Mouse (Mus musculus) MEL (cell line): Measurements from ENCODE around the gene Ifngr2. TPM values are rescaled to one million over a fixed set of nuclear protein-coding genes. Genes with fewer than 3 reads are reported as not detected.

Experiments
- DNase-seq: peaks from one replicate; pipeline ENCODE4 v3.0.0; 2011; ENCODE audit warnings: low read depth, low spot score
- H3K27ac ChIP-seq: 2 replicates; pipeline ENCODE4 v1.5.1; 2012; ENCODE audit warnings: low read depth, mild to moderate bottlenecking, control low read depth, low read length, moderate library complexity; ENCODE audit not compliant: control insufficient read depth
- H3K27me3 ChIP-seq, 2 experiments: fragments of 150-350 bp in 1 of 2; sonication (generic) in 1 of 2; 2 replicates each; pipeline ENCODE4 v1.6.1; 2012; ENCODE audit warnings: low read length in 2 of 2, mild to moderate bottlenecking in 2 of 2, improper control_type of control experiment in 1 of 2, moderate library complexity in 1 of 2; ENCODE audit not compliant: insufficient read depth in 2 of 2, control insufficient read depth in 1 of 2
- H3K36me3 ChIP-seq, 2 experiments: 2 replicates each; pipeline ENCODE4 v1.6.1; 2012 to 2014; ENCODE audit warnings: low read length in 2 of 2, improper control_type of control experiment in 1 of 2, inconsistent platforms in 1 of 2, mild to moderate bottlenecking in 1 of 2; ENCODE audit not compliant: insufficient read depth in 2 of 2, control insufficient read depth in 1 of 2
- H3K4me1 ChIP-seq, 2 experiments: fragments of 150-350 bp in 1 of 2; sonication (generic) in 1 of 2; 2 replicates each; pipeline ENCODE4 v1.6.1; 2012; ENCODE audit warnings: low read length in 2 of 2, improper control_type of control experiment in 1 of 2, mild to moderate bottlenecking in 1 of 2; ENCODE audit not compliant: insufficient read depth in 2 of 2, control insufficient read depth in 1 of 2
- H3K4me3 ChIP-seq, 2 experiments: fragments of 150-350 bp in 1 of 2; sonication (generic) in 1 of 2; 2 replicates each; pipeline ENCODE4 v1.5.1; 2012; ENCODE audit warnings: low read depth in 2 of 2, low read length in 2 of 2, mild to moderate bottlenecking in 2 of 2, moderate library complexity in 2 of 2, control low read depth in 1 of 2, improper control_type of control experiment in 1 of 2; ENCODE audit not compliant: control insufficient read depth in 1 of 2, insufficient read depth in 1 of 2
- H3K79me2 ChIP-seq: 2 replicates; pipeline ENCODE4 v1.6.1; 2012; ENCODE audit warnings: mild to moderate bottlenecking, low read length, moderate library complexity; ENCODE audit not compliant: control insufficient read depth, poor library complexity, insufficient read depth
- H3K9ac ChIP-seq: 2 replicates; pipeline ENCODE4 v1.6.1; 2012; ENCODE audit warnings: low read depth, mild to moderate bottlenecking, control low read depth, low read length, moderate library complexity; ENCODE audit not compliant: control insufficient read depth, poor library complexity, severe bottlenecking
- H3K9me3 ChIP-seq: fragments of 150-350 bp; sonication (generic); replicated peaks from 2 replicates; pipeline ENCODE4 v1.6.1; 2012; ENCODE audit warnings: mild to moderate bottlenecking, low read length, improper control_type of control experiment, moderate library complexity; ENCODE audit not compliant: insufficient read depth
- CHD1 ChIP-seq: IDR thresholded peaks from 2 replicates; pipeline ENCODE4 v1.6.1; 2012; ENCODE audit warnings: low read depth, mild to moderate bottlenecking, inconsistent platforms, low read length, improper control_type of control experiment
- CTCF ChIP-seq, 3 experiments: IDR thresholded peaks in 2 of 3; conservative IDR thresholded peaks in 1 of 3; 2 replicates each; pipeline ENCODE4 v1.5.1; 2011 to 2012; ENCODE audit warnings: low read length in 3 of 3, low read depth in 2 of 3, mild to moderate bottlenecking in 2 of 3, improper control_type of control experiment in 1 of 3, inconsistent platforms in 1 of 3, mixed read lengths in 1 of 3, moderate library complexity in 1 of 3; ENCODE audit not compliant: control insufficient read depth in 1 of 3, insufficient read depth in 1 of 3, poor library complexity in 1 of 3, severe bottlenecking in 1 of 3
- E2F4 ChIP-seq: IDR thresholded peaks from 2 replicates; pipeline ENCODE4 v1.6.1; 2011; ENCODE audit warnings: low read depth, low read length, improper control_type of control experiment, borderline replicate concordance
- ELF1 ChIP-seq: IDR thresholded peaks from 2 replicates; pipeline ENCODE4 v1.6.1; 2014; ENCODE audit warnings: low read depth, mild to moderate bottlenecking, inconsistent platforms, low read length, improper control_type of control experiment, moderate library complexity
- ETS1 ChIP-seq: IDR thresholded peaks from 2 replicates; pipeline ENCODE4 v1.6.1; 2012; ENCODE audit warnings: low read depth, mild to moderate bottlenecking, inconsistent platforms, low read length, improper control_type of control experiment, moderate library complexity
- GABPA ChIP-seq: IDR thresholded peaks from 2 replicates; pipeline ENCODE4 v1.6.1; 2012; ENCODE audit warnings: low read depth, mild to moderate bottlenecking, inconsistent platforms, low read length, improper control_type of control experiment, moderate library complexity
- GATA1 ChIP-seq: IDR thresholded peaks from 2 replicates; pipeline ENCODE4 v1.6.1; 2011; ENCODE audit warnings: low read depth, low read length, improper control_type of control experiment
- HCFC1 ChIP-seq: IDR thresholded peaks from 2 replicates; pipeline ENCODE4 v1.6.1; 2012; ENCODE audit warnings: low read depth, mild to moderate bottlenecking, inconsistent platforms, low read length, improper control_type of control experiment, moderate library complexity
- JUND ChIP-seq: IDR thresholded peaks from 2 replicates; pipeline ENCODE4 v1.6.1; 2011; ENCODE audit warnings: low read depth, mild to moderate bottlenecking, improper control_type of control experiment, low read length
- KAT2A ChIP-seq: conservative IDR thresholded peaks from 2 replicates; pipeline ENCODE4 v1.6.1; 2012; ENCODE audit warnings: low read depth, low read length, improper control_type of control experiment, inconsistent platforms
- MAFK ChIP-seq: IDR thresholded peaks from 2 replicates; pipeline ENCODE4 v1.6.1; 2011; ENCODE audit warnings: low read depth, mild to moderate bottlenecking, low read length, improper control_type of control experiment, borderline replicate concordance
- MEF2A ChIP-seq: IDR thresholded peaks from 2 replicates; pipeline ENCODE4 v1.6.1; 2014; ENCODE audit warnings: low read depth, mild to moderate bottlenecking, inconsistent platforms, low read length, improper control_type of control experiment; ENCODE audit not compliant: poor library complexity, insufficient replicate concordance, severe bottlenecking; ENCODE audit errors: extremely low read depth
- MXI1 ChIP-seq: IDR thresholded peaks from 2 replicates; pipeline ENCODE4 v1.6.1; 2011; ENCODE audit warnings: mild to moderate bottlenecking, low read depth, low read length, improper control_type of control experiment
- MYC ChIP-seq: IDR thresholded peaks from 2 replicates; pipeline ENCODE4 v1.6.1; 2011; ENCODE audit warnings: low read depth, mild to moderate bottlenecking, low read length, improper control_type of control experiment, moderate library complexity
- NRF1 ChIP-seq: IDR thresholded peaks from 2 replicates; pipeline ENCODE4 v1.6.1; 2014; ENCODE audit warnings: low read depth, mild to moderate bottlenecking, inconsistent platforms, low read length, improper control_type of control experiment, moderate library complexity; ENCODE audit not compliant: poor library complexity, insufficient read depth, severe bottlenecking
- POLR2AphosphoS5 ChIP-seq: IDR thresholded peaks from 2 replicates; pipeline ENCODE4 v1.6.1; 2012; ENCODE audit warnings: low read depth, borderline replicate concordance, mild to moderate bottlenecking, inconsistent platforms, low read length, moderate library complexity, mixed read lengths
- RAD21 ChIP-seq: IDR thresholded peaks from 2 replicates; pipeline ENCODE4 v1.6.1; 2011; ENCODE audit warnings: mild to moderate bottlenecking, low read depth, low read length, improper control_type of control experiment
- RCOR1 ChIP-seq: IDR thresholded peaks from 2 replicates; pipeline ENCODE4 v1.6.1; 2012; ENCODE audit warnings: low read depth, mild to moderate bottlenecking, inconsistent platforms, low read length, improper control_type of control experiment
- SIN3A ChIP-seq: IDR thresholded peaks from 2 replicates; pipeline ENCODE4 v1.6.1; 2012; ENCODE audit warnings: low read length, improper control_type of control experiment, inconsistent platforms
- SMC3 ChIP-seq: IDR thresholded peaks from 2 replicates; pipeline ENCODE4 v1.6.1; 2011; ENCODE audit warnings: low read depth, low read length, improper control_type of control experiment
- TAL1 ChIP-seq: IDR thresholded peaks from 2 replicates; pipeline ENCODE4 v1.6.1; 2012; ENCODE audit warnings: mild to moderate bottlenecking, inconsistent platforms, low read length, moderate library complexity, mixed read lengths
- TBP ChIP-seq: IDR thresholded peaks from 2 replicates; pipeline ENCODE4 v1.8.0; 2011; ENCODE audit warnings: low read depth, low read length, improper control_type of control experiment
- USF1 ChIP-seq: IDR thresholded peaks from 2 replicates; pipeline ENCODE4 v1.6.1; 2014; ENCODE audit warnings: low read depth, mild to moderate bottlenecking, inconsistent platforms, low read length, improper control_type of control experiment, moderate library complexity
- USF2 ChIP-seq, 2 experiments: IDR thresholded peaks; 2 replicates each; pipeline ENCODE4 v1.6.1; 2011 to 2012; ENCODE audit warnings: improper control_type of control experiment in 2 of 2, low read length in 2 of 2, borderline replicate concordance in 1 of 2, inconsistent platforms in 1 of 2, low read depth in 1 of 2, mild to moderate bottlenecking in 1 of 2; ENCODE audit not compliant: insufficient read depth in 1 of 2
- ZC3H11A ChIP-seq: IDR thresholded peaks from 2 replicates; pipeline ENCODE4 v1.6.1; 2012; ENCODE audit warnings: low read depth, mild to moderate bottlenecking, inconsistent platforms, low read length, improper control_type of control experiment
- ZKSCAN1 ChIP-seq: IDR thresholded peaks from 2 replicates; pipeline ENCODE4 v1.6.1; 2012; ENCODE audit warnings: low read depth, mild to moderate bottlenecking, inconsistent platforms, low read length, improper control_type of control experiment, moderate library complexity
- ZMIZ1 ChIP-seq: IDR thresholded peaks from 2 replicates; pipeline ENCODE4 v1.6.1; 2012; ENCODE audit warnings: low read depth, mild to moderate bottlenecking, inconsistent platforms, low read length, improper control_type of control experiment, moderate library complexity
- polyA plus RNA-seq, 2 experiments: library from polyadenylated mRNA; stranded (reverse) in 1 of 2; unstranded in 1 of 2; fragments of >175 nt in 1 of 2; fragments of >200 nt in 1 of 2; gene quantifications; 2 replicates each; pipeline versions ENCODE4 v1.2.1 to v1.2.4; 2012; ENCODE audit warnings: low replicate concordance in 2 of 2, low read depth in 1 of 2; ENCODE audit not compliant: insufficient read length in 2 of 2, insufficient read depth in 1 of 2, missing spikeins in 1 of 2
- total RNA-seq: library from RNA; depleted of rRNA; stranded (reverse); fragments of 300-350 nt; gene quantifications from 2 replicates; pipeline ENCODE4 v1.2.3, GENCODE M21; 2012

Gene Ifngr2
- total and polyA plus RNA-seq, 3 experiments = 2.8 to 11.0 TPM; not detected in 1

GRCm38 (mm10) chr16:91512161-91512787 is 34.6 kb upstream of the Ifngr2 start:
- no peaks in the 10 kb centered on the region for H3K9me3 ChIP-seq
- H3K27me3 ChIP-seq = no peaks in the 10 kb centered on the region
- TF ChIP-seq SMC3 (peak; percentile 98), E2F4 (no peak), MAFK (no peak), GABPA (no peak), ZKSCAN1 (no peak), CTCF (IDR thresholded peaks at IDR 0.05 in 2 of 3, conservative IDR thresholded peaks at IDR 0.05 in 1 of 3; ENCODE audit: control insufficient read depth in 1 of 3, insufficient read depth in 1 of 3, low read depth in 2 of 3, low read length in 3 of 3, poor library complexity in 1 of 3, severe bottlenecking in 1 of 3) (peak; percentile 87 to 92 (median 90)), USF2 (IDR thresholded peaks at IDR 0.05; ENCODE audit: borderline replicate concordance in 1 of 2, insufficient read depth in 1 of 2, low read depth in 1 of 2, low read length in 2 of 2) (no peak), USF1 (no peak), TBP (no peak), MEF2A (no peak), ELF1 (no peak), TAL1 (no peak), CHD1 (no peak), GATA1 (no peak), KAT2A (no peak), JUND (no peak), RAD21 (peak; percentile 91), ETS1 (no peak), ZMIZ1 (no peak), POLR2AphosphoS5 (no peak), MXI1 (no peak), RCOR1 (no peak), ZC3H11A (peak; percentile 97), SIN3A (peak; percentile 37; the same call in 1 of the 2 replicates), NRF1 (no peak), MYC (no peak), HCFC1 (0 out of 2 replicates have a peak, but pooled peaks have one; percentile 44)
- H3K27ac ChIP-seq = no peak overlapping the region
- H3K36me3 ChIP-seq = no peaks in the 10 kb centered on the region; a peak in 1 of 4 replicates
- H3K4me1 ChIP-seq = no peaks in the 10 kb centered on the region
- DNase-seq = peak; percentile 88
- no peaks in the 10 kb centered on the region for H3K79me2 ChIP-seq
- no peak overlapping the region for H3K4me3 ChIP-seq
- H3K9ac ChIP-seq = no peak overlapping the region
